Mouse (Mus musculus): ENCODE results near the gene Sox6. TPM values are rescaled to one million over a fixed set of nuclear protein-coding genes. Genes with fewer than 3 reads are reported as not detected.

The Sox6 gene
- total RNA-seq, 2 experiments from 2014 or later, result 21.1 to 26.5 TPM

DNA sequence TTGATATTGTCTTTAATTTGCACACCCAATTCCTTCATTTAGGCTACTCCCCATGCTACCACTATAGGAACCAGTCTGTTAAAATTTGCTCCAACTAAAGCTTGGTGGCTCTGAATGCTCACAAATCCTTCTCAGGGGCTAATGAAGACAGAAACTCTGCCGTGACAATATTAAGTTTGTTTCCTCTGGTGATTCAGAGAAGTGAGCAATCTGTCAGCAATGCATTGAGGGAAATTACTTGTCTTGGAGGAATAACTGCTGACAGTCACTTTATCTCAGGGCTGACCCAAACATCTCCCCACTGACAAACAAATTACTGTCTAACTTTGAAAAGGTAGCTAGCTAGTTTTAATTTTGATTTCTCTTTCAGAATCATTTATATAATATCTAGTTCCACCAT, 463.8 kb downstream of the Sox6 start:
- no peak for DNase-seq (ENCODE audit: low spot score in 2 of 2)

DNA sequence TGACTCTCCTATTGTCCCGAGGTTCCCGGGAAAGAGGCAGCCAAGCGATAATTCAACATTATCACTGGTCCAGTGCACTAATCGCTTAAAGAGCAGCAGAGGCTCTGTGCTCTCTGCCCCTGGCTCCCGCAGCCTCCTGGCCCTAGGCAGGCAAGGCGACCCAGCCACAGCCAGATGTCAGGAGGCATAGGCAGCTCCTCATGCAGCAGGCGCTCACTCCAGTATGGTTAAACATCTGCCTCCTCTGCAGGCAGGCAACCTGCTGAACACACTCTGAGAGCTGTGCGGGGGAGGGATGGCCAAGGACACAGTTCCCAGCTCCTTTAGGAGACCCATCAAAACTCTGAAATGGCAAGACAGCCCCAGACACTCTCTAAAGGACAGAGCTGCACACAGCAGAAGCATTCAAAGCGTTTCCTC, 469.8 kb downstream of the Sox6 start:
- DNase-seq (ENCODE audit: low spot score in 2 of 2), result no peak

GRCm38 (mm10) chr7:115568301-115568700, 470.3 kb downstream of the Sox6 start:
- DNase-seq (ENCODE audit: low spot score in 2 of 2), result no peak

DNA sequence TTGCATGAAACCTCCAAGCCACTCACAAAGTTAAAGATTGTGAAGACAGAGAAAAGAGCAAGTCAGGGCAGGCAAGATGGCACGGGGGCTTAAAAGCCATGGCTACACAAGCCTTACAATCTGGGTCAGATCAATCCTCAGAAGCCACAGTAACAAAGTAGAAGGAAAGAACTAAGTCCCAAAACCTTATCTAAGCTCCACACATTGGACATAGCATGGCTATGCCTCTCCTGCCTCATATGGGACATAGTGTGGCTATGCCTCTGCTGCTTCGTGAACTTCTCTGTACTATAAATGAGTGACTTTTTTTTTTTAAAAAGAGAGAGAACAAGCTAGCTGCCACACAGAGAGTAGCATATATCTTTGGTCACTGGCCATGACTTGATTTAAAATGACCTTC, 471.8 kb downstream of the Sox6 start:
- DNase-seq (ENCODE audit: low spot score in 2 of 2), result no peak

DNA sequence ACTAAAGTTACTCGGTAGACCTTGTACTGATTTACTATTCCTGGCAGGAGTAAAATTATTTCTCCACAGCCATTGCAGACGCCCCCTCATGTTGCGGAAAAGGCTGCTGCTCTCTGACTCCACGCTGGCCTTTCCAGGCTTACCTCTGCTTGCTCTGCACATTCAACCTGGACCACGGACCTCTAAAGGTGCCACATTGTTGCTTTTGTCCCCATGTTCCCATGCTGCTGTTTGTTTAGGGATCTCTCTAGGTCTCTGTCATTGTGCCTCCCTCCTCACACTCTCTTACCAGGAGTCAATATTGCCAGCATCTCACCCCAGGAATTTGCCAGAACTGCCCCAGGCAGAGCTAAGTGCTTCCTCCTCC, 473.6 kb downstream of the Sox6 start:
- no peak for DNase-seq (ENCODE audit: low spot score in 2 of 2)

DNA sequence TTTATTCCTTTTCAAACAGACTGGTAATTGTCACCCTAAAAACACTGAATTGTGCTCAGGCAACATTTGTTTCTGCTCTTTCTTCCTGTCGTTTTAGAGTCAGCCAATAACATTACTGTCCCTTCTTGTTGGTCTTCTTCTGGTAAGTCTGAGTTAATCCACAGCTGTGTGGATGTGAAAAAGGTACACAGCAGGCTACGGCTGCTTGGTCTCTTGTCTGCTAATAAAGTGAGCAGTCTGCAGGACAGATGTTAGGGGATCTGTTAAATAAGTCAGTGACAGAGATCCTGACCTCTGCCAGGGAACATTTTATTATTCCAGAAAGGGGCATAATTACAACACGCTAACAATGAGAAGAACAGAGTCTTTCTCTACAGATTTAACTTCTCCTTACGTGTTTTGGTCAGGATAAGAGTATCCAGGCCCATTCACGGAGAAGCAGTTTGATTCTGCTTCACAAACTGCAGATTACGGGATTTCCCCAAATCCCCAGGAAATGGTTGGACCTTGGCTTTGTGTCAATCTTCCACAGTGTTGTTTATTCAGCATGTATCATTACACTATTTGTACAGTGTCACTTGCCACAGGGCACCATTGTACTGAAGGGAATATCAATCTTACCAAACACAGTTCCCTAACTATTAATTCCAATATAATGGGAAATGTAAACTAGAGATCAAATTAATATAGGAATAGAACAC, 474.1 kb downstream of the Sox6 start:
- DNase-seq (ENCODE audit: low spot score in 2 of 2), result no peak

- no peak for DNase-seq (ENCODE audit: low spot score in 2 of 2)
These were observed 481.9 kb downstream of the Sox6 start for GRCm38 (mm10) chr7:115556677-115557076.

- no peak for DNase-seq (ENCODE audit: low spot score in 2 of 2)
These were observed 488.3 kb downstream of the Sox6 start for GRCm38 (mm10) chr7:115550197-115550804.

- DNase-seq (ENCODE audit: low spot score in 2 of 2), result no peak
These were observed 488.9 kb downstream of the Sox6 start for GRCm38 (mm10) chr7:115549670-115550069.

- DNase-seq (ENCODE audit: low spot score in 2 of 2), result no peak
These were observed 492.8 kb downstream of the Sox6 start for GRCm38 (mm10) chr7:115545585-115546374.

GRCm38 (mm10) chr7:115543596-115543995, 495.0 kb downstream of the Sox6 start:
- DNase-seq (ENCODE audit: low spot score in 2 of 2), result no peak

GRCm38 (mm10) chr7:115540261-115540660, 498.3 kb downstream of the Sox6 start:
- no peak for DNase-seq (ENCODE audit: low spot score in 2 of 2)

GRCm38 (mm10) chr7:115539003-115539402, 499.6 kb downstream of the Sox6 start:
- DNase-seq (ENCODE audit: low spot score in 2 of 2), result no peak

- peak; percentile 3 to 30 for DNase-seq (ENCODE audit: low spot score in 2 of 2)
These were observed 501.0 kb downstream of the Sox6 start for GRCm38 (mm10) chr7:115537636-115538035.

GRCm38 (mm10) chr7:115536521-115536920, 502.1 kb downstream of the Sox6 start:
- no peak for DNase-seq (ENCODE audit: low spot score in 2 of 2)

- DNase-seq (ENCODE audit: low spot score in 2 of 2), result no peak
These were observed 506.7 kb downstream of the Sox6 start for GRCm38 (mm10) chr7:115531875-115532274.

DNA sequence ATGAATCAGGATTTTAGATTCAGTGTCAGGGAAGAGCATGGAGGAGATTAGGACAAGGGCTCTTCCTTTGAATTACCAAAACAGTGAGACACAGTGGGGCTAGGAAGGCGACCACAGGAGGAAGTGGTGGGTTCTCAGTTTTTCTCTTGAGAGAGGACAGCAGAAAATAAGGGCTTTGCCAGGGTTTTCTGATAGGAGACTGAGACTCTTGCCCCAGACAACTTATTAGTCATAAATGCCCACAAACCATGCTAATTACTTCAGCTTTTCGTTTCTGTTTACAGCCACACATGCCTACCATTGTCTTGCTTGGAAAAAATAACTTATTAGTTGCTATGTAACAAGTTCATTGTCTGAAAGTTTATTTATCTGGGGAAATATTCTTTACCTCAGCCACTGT, 507.4 kb downstream of the Sox6 start:
- no peak for DNase-seq (ENCODE audit: low spot score in 2 of 2)

DNA sequence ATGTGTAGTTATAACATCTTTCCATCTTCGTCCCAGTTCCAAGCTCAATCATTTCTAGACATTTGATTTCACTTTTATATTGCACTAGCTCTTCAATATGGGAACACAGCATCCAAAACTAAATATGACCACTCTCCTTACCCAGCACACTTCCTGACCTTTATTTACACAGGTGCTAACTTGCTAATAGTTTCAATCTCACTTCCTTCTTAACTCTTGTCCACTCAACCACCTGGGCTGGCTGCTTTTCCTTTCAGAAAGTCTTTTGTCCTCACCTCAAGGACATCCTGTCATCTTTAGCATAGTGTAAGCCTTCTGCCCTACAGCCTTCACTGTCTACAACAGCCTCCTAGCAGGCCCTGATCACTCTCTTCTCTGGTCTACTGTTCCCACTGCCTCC, 520.9 kb downstream of the Sox6 start:
- DNase-seq (ENCODE audit: low spot score in 2 of 2), result no peak

DNA sequence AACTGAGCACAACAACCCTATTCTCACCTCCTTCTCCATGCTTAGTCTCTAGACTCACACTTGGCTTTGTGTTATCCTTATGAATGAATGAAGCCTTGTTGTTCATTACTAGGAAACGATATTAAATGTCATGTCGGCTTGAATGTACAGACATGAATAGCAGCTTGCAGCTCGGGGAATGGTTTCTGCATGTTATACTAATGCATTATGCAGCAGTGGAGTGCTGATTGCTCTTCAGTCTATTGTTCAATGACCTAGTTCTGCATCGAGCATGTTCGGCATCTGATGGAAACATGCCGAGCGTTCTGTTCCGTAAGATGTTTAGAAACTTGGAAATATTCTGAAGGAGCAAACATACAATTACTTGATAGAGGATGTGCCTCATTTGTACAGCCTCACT, 524.9 kb downstream of the Sox6 start:
- DNase-seq (ENCODE audit: low spot score in 2 of 2), result no peak

- DNase-seq (ENCODE audit: low spot score in 2 of 2), result no peak
These were observed 526.8 kb downstream of the Sox6 start for GRCm38 (mm10) chr7:115511777-115512176.

GRCm38 (mm10) chr7:115511091-115511490, 527.5 kb downstream of the Sox6 start:
- no peak for DNase-seq (ENCODE audit: low spot score in 2 of 2)

GRCm38 (mm10) chr7:115510045-115510444, 528.6 kb downstream of the Sox6 start:
- DNase-seq (ENCODE audit: low spot score in 2 of 2), result no peak

Measured in layer of hippocampus, adult 18-20 months (tissue).